Mouse (Mus musculus) mature B cell (primary cell): ENCODE results near the gene Mob3a.

Experiments used
- in situ Hi-C: fragments of 300-500 bp; cut with MboI; formaldehyde crosslinking; loops from 2 replicates; pipeline ENCODE4 v1.14.3; 2019

The Mob3a gene

GRCm38 (mm10) chr10:80701721-80702535 is at the start of gene Mob3a, which contains the start of gene Izumo4:
TSS of gene Mob3a (minus strand) at chr10:80701977.
TSS of gene Izumo4 (plus strand) at chr10:80702184.
- in situ Hi-C loops = loop anchor here (5.0 kb wide), 1 partner anchor 45 kb away; the partner anchor contains the start of gene Btbd2

GRCm38 (mm10) chr10:80751188-80751832 is 49.5 kb upstream of the Mob3a start:
- in situ Hi-C loops = no loop called here

GRCm38 (mm10) chr10:80748609-80749008 is 46.8 kb upstream of the Mob3a start:
- in situ Hi-C loops = loop anchor here (10.0 kb wide), 1 partner anchor 246 kb away; no protein-coding TSS in a partner anchor

GRCm38 (mm10) chr10:80747410-80747809 is 45.6 kb upstream of the Mob3a start:
- in situ Hi-C loops = loop anchor here (10.0 kb wide), 1 partner anchor 247 kb away; no protein-coding TSS in a partner anchor

GRCm38 (mm10) chr10:80744262-80744661 is 42.5 kb upstream of the Mob3a start:
- in situ Hi-C loops = loop anchor here (10.0 kb wide), 1 partner anchor 251 kb away; no protein-coding TSS in a partner anchor

GRCm38 (mm10) chr10:80742180-80742978 is 40.6 kb upstream of the Mob3a start, which contains the start of gene Ap3d1:
TSS of gene Ap3d1 (minus strand) at chr10:80742264.
- in situ Hi-C loops = loop anchor here (10.0 kb wide), 1 partner anchor 252 kb away; no protein-coding TSS in a partner anchor

GRCm38 (mm10) chr10:80741634-80742179 is 39.9 kb upstream of the Mob3a start:
- in situ Hi-C loops = loop anchor here (10.0 kb wide), 1 partner anchor 253 kb away; no protein-coding TSS in a partner anchor

- in situ Hi-C loops = loop anchor here (10.0 kb wide), 1 partner anchor 254 kb away; no protein-coding TSS in a partner anchor
Measured at GRCm38 (mm10) chr10:80741146-80741545, 39.4 kb upstream of the Mob3a start.

- in situ Hi-C loops = no loop called here
Measured at GRCm38 (mm10) chr10:80738657-80739056, 36.9 kb upstream of the Mob3a start.

- in situ Hi-C loops = no loop called here
Measured at GRCm38 (mm10) chr10:80736731-80737130, 35.0 kb upstream of the Mob3a start.

GRCm38 (mm10) chr10:80732611-80733101 is 30.9 kb upstream of the Mob3a start:
- in situ Hi-C loops = no loop called here

GRCm38 (mm10) chr10:80727369-80728127 is 25.8 kb upstream of the Mob3a start:
- in situ Hi-C loops = no loop called here

- in situ Hi-C loops = no loop called here
Measured at GRCm38 (mm10) chr10:80717281-80717680, 15.5 kb upstream of the Mob3a start.

GRCm38 (mm10) chr10:80710834-80711233 is 9.1 kb upstream of the Mob3a start:
- in situ Hi-C loops = no loop called here

- in situ Hi-C loops = no loop called here
Measured at GRCm38 (mm10) chr10:80705479-80705878, 3.7 kb upstream of the Mob3a start.

- in situ Hi-C loops = no loop called here
Measured at GRCm38 (mm10) chr10:80705033-80705432, 3.3 kb upstream of the Mob3a start.

GRCm38 (mm10) chr10:80704418-80704817 is 2.6 kb upstream of the Mob3a start:
- in situ Hi-C loops = loop anchor here (5.0 kb wide), 1 partner anchor 47 kb away; the partner anchor contains the start of gene Btbd2

- in situ Hi-C loops = loop anchor here (5.0 kb wide), 1 partner anchor 46 kb away; the partner anchor contains the start of gene Btbd2
Measured at GRCm38 (mm10) chr10:80703643-80704042, 1.9 kb upstream of the Mob3a start.

- in situ Hi-C loops = loop anchor here (5.0 kb wide), 1 partner anchor 45 kb away; the partner anchor contains the start of gene Btbd2
Measured at GRCm38 (mm10) chr10:80702536-80703390, 986 bp upstream of the Mob3a start.
